Mouse (Mus musculus) embryonic facial prominence, embryonic 12.5 days (tissue): ENCODE results near the gene Tmed1. TPM values are rescaled to one million over a fixed set of nuclear protein-coding genes. Genes with fewer than 3 reads are reported as not detected.
"Not testable (repeated sequence)": the region's sequence is repeated elsewhere in the genome, so short reads cannot be mapped to it uniquely, and the experiment has no call there.

Experiments
- ATAC-seq: fragments of 200-750 bp; cut with Nextera tagmentation; 2 replicates; pipeline ENCODE4 v1.8.0; 2017; ENCODE audit not compliant: insufficient number of reproducible peaks, insufficient read depth, low FRiP score, low TSS enrichment
- H3K27ac ChIP-seq: fragments of 300-500 bp; sonication (generic); 2 replicates; pipeline ENCODE4 v1.5.1; 2016; ENCODE audit warnings: mild to moderate bottlenecking
- H3K27me3 ChIP-seq: fragments of 300-500 bp; sonication (generic); 2 replicates; pipeline ENCODE4 v1.6.1; 2016; ENCODE audit warnings: mild to moderate bottlenecking, moderate library complexity
- H3K36me3 ChIP-seq: fragments of 300-500 bp; sonication (generic); 2 replicates; pipeline ENCODE4 v1.6.1; 2016; ENCODE audit warnings: mild to moderate bottlenecking
- H3K4me1 ChIP-seq: fragments of 300-500 bp; sonication (generic); 2 replicates; pipeline ENCODE4 v1.6.1; 2016
- H3K4me2 ChIP-seq: fragments of 300-500 bp; sonication (generic); replicated peaks from 2 replicates; pipeline ENCODE4 v1.6.1; 2016; ENCODE audit warnings: mild to moderate bottlenecking, moderate library complexity
- H3K4me3 ChIP-seq: fragments of 300-500 bp; sonication (generic); 2 replicates; pipeline ENCODE4 v1.5.1; 2016; ENCODE audit warnings: mild to moderate bottlenecking
- H3K9ac ChIP-seq: fragments of 300-500 bp; sonication (generic); 2 replicates; pipeline ENCODE4 v1.6.1; 2016; ENCODE audit warnings: mild to moderate bottlenecking, moderate library complexity
- H3K9me3 ChIP-seq: fragments of 300-500 bp; sonication (generic); 2 replicates; pipeline ENCODE4 v1.6.1; 2016; ENCODE audit warnings: mild to moderate bottlenecking, moderate library complexity
- WGBS: fragments of 180-500 bp; shearing (Covaris S2); methylation state at CpG from one replicate; pipeline ENCODE4 v1.1.7; 2016; 5-methylcytosine and 5-hydroxymethylcytosine counted together
- polyA plus RNA-seq: library from polyadenylated mRNA; unstranded; fragments of >200 nt; fragmentation: Nextera tagmentation; extraction: Ambion mirVana; gene quantifications from 2 replicates; pipeline ENCODE4 v1.2.1, GENCODE M21; 2016

The Tmed1 gene
- polyA plus RNA-seq, 1 experiment from 2014 or later, result 113 TPM

- Histone ChIP-seq H3K27ac (peak overlapping the region; percentile 99), H3K9ac (peak overlapping the region; percentile 16), H3K9me3 (no peaks in the 10 kb centered on the region), H3K27me3 (no peaks in the 10 kb centered on the region), H3K4me2 (peak overlapping the region; percentile 53), H3K4me3 (peak overlapping the region; percentile 77), H3K36me3 (peaks cover 14% of the 10 kb centered on the region), H3K4me1 (peaks cover 19% of the 10 kb centered on the region)
- WGBS, result under 1% methylated on average over 55 of the region's 67 CpGs
- ATAC-seq, result peak; percentile 95
Observed at GRCm38 (mm10) chr9:21545916-21546788, 36.1 kb upstream of the Tmed1 start.

- 6% methylated on average over 9 of the region's 9 CpGs for WGBS
- H3K27me3 ChIP-seq, result no peaks in the 10 kb centered on the region
- peak overlapping the region; percentile 16 for H3K9ac ChIP-seq
- H3K4me2 ChIP-seq, result peak overlapping the region; percentile 53
- H3K4me1 ChIP-seq, result peaks cover 19% of the 10 kb centered on the region
- peak overlapping the region; percentile 77 for H3K4me3 ChIP-seq
- H3K36me3 ChIP-seq, result peaks cover 8% of the 10 kb centered on the region
- H3K9me3 ChIP-seq, result no peaks in the 10 kb centered on the region
- H3K27ac ChIP-seq, result peak overlapping the region; percentile 99
- ATAC-seq, result peak; percentile 83
Observed at GRCm38 (mm10) chr9:21545351-21545915, 35.4 kb upstream of the Tmed1 start.

- not testable (repeated sequence) for H3K9me3 ChIP-seq, H3K36me3 ChIP-seq, H3K4me1 ChIP-seq, H3K4me3 ChIP-seq, H3K27me3 ChIP-seq, H3K9ac ChIP-seq, H3K27ac ChIP-seq, H3K4me2 ChIP-seq, ATAC-seq
- 90% methylated on average over 2 of the region's 2 CpGs for WGBS
Observed at GRCm38 (mm10) chr9:21542001-21542400, 31.9 kb upstream of the Tmed1 start.

- Histone ChIP-seq H3K4me1 (peaks cover 7% of the 10 kb centered on the region), H3K9me3 (no peaks in the 10 kb centered on the region), H3K4me2 (no peak overlapping the region), H3K36me3 (no peaks in the 10 kb centered on the region), H3K27me3 (no peaks in the 10 kb centered on the region), H3K9ac (no peak overlapping the region), H3K4me3 (no peak overlapping the region), H3K27ac (no peak overlapping the region)
- WGBS, result 79% methylated on average over 7 of the region's 7 CpGs
- no peak for ATAC-seq
Observed at GRCm38 (mm10) chr9:21539981-21540753, 30.1 kb upstream of the Tmed1 start.

- ATAC-seq, result no peak
- no peaks in the 10 kb centered on the region; the same call in 1 of the 2 replicates for H3K4me1 ChIP-seq
- H3K36me3 ChIP-seq, result no peaks in the 10 kb centered on the region
- H3K27ac ChIP-seq, result peak overlapping the region; percentile 36; the same call in 1 of the 2 replicates
- H3K9me3 ChIP-seq, result no peaks in the 10 kb centered on the region
- H3K4me2 ChIP-seq, result no peak overlapping the region
- H3K27me3 ChIP-seq, result no peaks in the 10 kb centered on the region
- no peak overlapping the region for H3K9ac ChIP-seq
- 82% methylated on average over 4 of the region's 4 CpGs for WGBS
- H3K4me3 ChIP-seq, result no peak overlapping the region
Observed at GRCm38 (mm10) chr9:21537009-21537408, 27.0 kb upstream of the Tmed1 start.

- peak overlapping the region; percentile 36; the same call in 1 of the 2 replicates for H3K27ac ChIP-seq
- no peak for ATAC-seq
- H3K4me2 ChIP-seq, result no peak overlapping the region
- 94% methylated on average over 14 of the region's 14 CpGs for WGBS
- H3K9me3 ChIP-seq, result no peaks in the 10 kb centered on the region
- no peaks in the 10 kb centered on the region for H3K36me3 ChIP-seq
- H3K4me3 ChIP-seq, result no peak overlapping the region
- no peak overlapping the region for H3K9ac ChIP-seq
- H3K27me3 ChIP-seq, result no peaks in the 10 kb centered on the region
- no peaks in the 10 kb centered on the region; the same call in 1 of the 2 replicates for H3K4me1 ChIP-seq
Observed at GRCm38 (mm10) chr9:21536501-21536900, 26.4 kb upstream of the Tmed1 start.

- Histone ChIP-seq H3K9ac (no peak overlapping the region), H3K4me2 (no peak overlapping the region), H3K9me3 (no peaks in the 10 kb centered on the region), H3K4me1 (no peaks in the 10 kb centered on the region), H3K27ac (no peak overlapping the region), H3K4me3 (no peak overlapping the region), H3K36me3 (no peaks in the 10 kb centered on the region), H3K27me3 (no peaks in the 10 kb centered on the region)
- WGBS, result 62% methylated on average over 1 of the region's 1 CpGs
- ATAC-seq, result no peak
Observed at GRCm38 (mm10) chr9:21527917-21528324, 17.9 kb upstream of the Tmed1 start.

- 92% methylated on average over 2 of the region's 2 CpGs for WGBS
- H3K4me3 ChIP-seq, result no peak overlapping the region
- no peaks in the 10 kb centered on the region for H3K9me3 ChIP-seq
- H3K4me1 ChIP-seq, result no peaks in the 10 kb centered on the region
- H3K4me2 ChIP-seq, result no peak overlapping the region
- H3K36me3 ChIP-seq, result no peaks in the 10 kb centered on the region
- no peak overlapping the region for H3K27ac ChIP-seq
- H3K9ac ChIP-seq, result no peak overlapping the region
- no peak for ATAC-seq
- H3K27me3 ChIP-seq, result no peaks in the 10 kb centered on the region
Observed at GRCm38 (mm10) chr9:21527100-21527801, 17.2 kb upstream of the Tmed1 start.

GRCm38 (mm10) chr9:21526634-21526944 is 16.5 kb upstream of the Tmed1 start:
- Histone ChIP-seq H3K9me3 (no peaks in the 10 kb centered on the region), H3K27me3 (no peaks in the 10 kb centered on the region), H3K9ac (no peak overlapping the region), H3K4me3 (no peak overlapping the region), H3K4me2 (no peak overlapping the region), H3K27ac (no peak overlapping the region), H3K4me1 (no peaks in the 10 kb centered on the region), H3K36me3 (0 out of 2 replicates have a peak, but pooled peaks cover 3% of the 10 kb centered on the region)
- ATAC-seq, result no peak
- WGBS, result 79% methylated on average over 3 of the region's 3 CpGs

- H3K36me3 ChIP-seq, result 0 out of 2 replicates have a peak, but pooled peaks cover 3% of the 10 kb centered on the region
- H3K4me1 ChIP-seq, result no peaks in the 10 kb centered on the region
- H3K27me3 ChIP-seq, result no peaks in the 10 kb centered on the region
- no peak within 1 kb of the TSS for H3K27ac ChIP-seq
- no peak within 1 kb of the TSS for H3K9ac ChIP-seq
- H3K9me3 ChIP-seq, result no peaks in the 10 kb centered on the region
- no peak within 1 kb of the TSS for H3K4me2 ChIP-seq
- no peak within 1 kb of the TSS for H3K4me3 ChIP-seq
- ATAC-seq, result no peak
- 66% methylated on average over 14 of the region's 14 CpGs for WGBS
Observed at GRCm38 (mm10) chr9:21525937-21526633, 16.0 kb upstream of the Tmed1 start, which contains the start of gene AB124611. Gene AB124611, plus strand, starts transcription at chr9:21526176.
